Mouse (Mus musculus): ENCODE results near the gene Dag1.

GRCm38 (mm10) chr9:108248957-108249356 lies 14.8 kb downstream of the Dag1 start:
- TF ChIP-seq CTCF (IDR thresholded peaks at IDR 0.05; ENCODE audit: borderline replicate concordance, extremely low read depth, insufficient read depth, insufficient read length) (no peak), POLR2A (IDR thresholded peaks at IDR 0.05; ENCODE audit: borderline replicate concordance, extremely low read depth, insufficient read depth, insufficient read length, poor library complexity, severe bottlenecking) (no peak)

Data from brain, embryonic 14.5 days (tissue).